Mouse (Mus musculus) spleen, adult 2 months (tissue): ENCODE results near the gene Dnal4.

ENCODE experiments used
- CTCF ChIP-seq: fragments of 200-500 bp; IDR thresholded peaks from 2 replicates; pipeline ENCODE4 v1.5.1; 2011; ENCODE audit warnings: mild to moderate bottlenecking, inconsistent platforms; ENCODE audit not compliant: insufficient read depth, insufficient read length, insufficient replicate concordance; ENCODE audit errors: extremely low read depth
- POLR2A ChIP-seq: fragments of 200-500 bp; IDR thresholded peaks from 2 replicates; pipeline ENCODE4 v1.6.1; 2011; ENCODE audit warnings: low read depth, low read length, inconsistent platforms

DNA sequence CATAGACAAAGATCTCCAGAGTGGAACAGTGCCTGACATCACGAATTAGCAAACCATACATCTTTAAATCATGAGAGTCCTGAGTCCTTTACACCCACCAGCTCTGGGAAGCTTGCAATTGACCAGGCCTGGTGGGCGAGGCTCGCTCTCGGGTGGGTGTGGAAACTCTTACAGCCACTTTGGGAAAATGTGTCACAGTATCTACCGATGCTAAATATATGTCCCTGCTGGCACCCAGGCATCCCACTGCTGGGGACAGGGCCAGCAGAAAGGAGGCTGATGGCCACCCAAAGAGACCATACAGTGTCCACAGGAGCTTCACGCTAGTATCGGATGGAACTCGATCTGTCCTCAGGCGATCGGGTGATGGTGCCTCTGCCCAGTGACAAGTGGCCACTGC is 20.9 kb upstream of the Dnal4 start:
- no peak for TF ChIP-seq CTCF
- no peak for TF ChIP-seq POLR2A
